Mouse (Mus musculus) heart, adult 11 months (tissue): ENCODE data around the gene Chid1.

Experiments used
- DNase-seq: peaks from one replicate; pipeline ENCODE4 v3.0.0; 2022

The Chid1 gene

DNA sequence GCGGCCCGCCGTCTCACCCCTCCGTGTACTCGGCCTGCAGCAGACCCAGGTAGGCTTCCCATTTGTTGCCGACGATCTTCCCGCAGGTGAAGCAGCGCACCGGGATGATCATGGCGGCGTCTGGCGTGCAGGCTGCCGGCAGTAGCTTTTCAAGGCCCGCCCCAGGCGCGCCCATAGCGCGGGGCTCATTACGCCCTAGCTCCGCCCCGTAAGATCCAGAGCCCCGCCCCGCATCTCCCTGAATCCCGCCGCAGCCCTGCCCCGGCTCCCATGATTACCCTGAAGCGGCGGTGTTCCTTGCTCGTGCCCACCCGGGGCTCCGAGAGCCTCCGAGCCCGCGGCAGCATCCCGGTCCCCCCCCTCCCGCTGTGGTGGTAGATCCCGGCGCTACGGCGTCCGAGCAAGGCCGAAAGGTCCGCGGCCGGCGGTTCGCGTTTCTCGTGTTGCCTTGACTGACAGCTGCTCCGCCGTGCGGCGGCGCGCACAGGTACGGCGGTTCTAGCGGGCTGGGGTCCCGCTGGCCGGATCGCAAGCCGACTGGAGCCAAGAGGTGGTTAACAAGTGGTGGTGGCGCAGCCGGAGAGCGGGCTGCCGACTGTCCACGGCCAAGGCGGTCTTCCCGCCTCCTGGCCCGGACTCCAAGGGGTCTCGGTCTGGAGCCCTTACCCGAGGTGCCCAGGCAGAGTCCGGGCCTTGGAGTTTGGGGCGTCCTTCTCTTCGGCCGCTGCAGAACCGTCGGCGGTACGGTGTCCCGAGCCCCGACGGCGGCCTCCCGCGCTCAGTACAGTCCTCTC, 64.4 kb downstream of the Chid1 start, which contains the start of the genes Polr2l and Tspan4:
Polr2l (minus strand) TSS at position 122 of the 794 bp plus-strand sequence.
Tspan4 (plus strand) TSS at position 230 of the 794 bp plus-strand sequence.
- peak; percentile 99 for DNase-seq

DNA sequence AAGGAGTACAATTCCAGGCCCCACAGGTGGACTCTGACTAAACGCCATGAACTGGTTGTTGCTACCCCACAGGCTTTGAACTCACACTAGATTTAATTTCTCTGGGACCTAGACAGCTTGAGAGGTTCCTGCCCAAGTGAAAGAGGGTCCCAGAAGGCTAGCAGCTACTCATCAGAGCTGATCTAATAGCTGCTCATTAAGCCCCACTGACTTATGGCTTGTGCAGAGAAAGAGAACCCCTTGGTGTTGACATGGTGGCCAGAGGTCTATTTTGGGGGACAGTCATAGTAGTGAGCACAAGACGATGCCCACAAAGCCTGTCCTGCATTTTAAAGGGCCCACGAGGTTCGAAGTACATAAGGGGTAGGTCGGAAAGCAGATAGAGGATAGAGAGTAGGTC, 65.5 kb downstream of the Chid1 start:
- DNase-seq: peak; percentile 90

DNA sequence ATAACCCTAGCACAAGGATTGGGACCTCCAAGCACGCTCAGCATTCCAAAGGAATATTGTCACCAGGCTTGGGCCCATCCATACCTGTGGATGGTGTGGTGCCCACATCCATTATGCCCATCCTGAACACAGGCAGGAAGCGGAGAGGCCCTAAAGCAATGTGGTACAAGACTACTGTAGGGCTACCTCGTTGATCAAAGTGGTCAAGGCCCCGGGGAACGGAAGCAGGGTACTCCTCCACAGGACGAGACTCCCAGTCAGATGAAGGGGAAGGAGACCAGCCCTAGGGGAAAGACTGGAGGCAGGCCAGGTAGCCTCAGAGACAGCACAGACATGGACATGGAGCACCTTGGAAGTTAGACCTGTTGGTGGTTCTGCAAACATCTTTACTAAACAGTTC, 66.9 kb downstream of the Chid1 start:
- DNase-seq: no peak

DNA sequence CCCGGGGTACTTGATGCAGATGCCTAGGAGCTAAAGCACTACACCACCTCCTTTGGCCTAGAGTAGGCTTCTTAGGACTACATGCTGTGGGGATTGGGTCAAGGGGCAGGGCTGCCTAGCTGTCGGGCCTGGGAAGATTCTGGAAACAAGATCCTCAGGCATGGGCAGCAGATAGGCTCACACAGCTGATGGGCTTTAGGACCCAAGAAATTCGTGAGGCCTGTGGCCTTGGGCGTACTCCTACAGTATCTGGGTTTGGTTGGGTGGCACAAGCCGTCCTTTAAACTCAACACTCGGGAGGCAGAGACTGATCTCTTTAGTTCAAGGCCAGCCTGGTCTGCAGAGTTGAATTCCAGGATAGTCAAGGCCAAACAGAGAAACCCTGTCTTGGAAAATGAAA, 67.4 kb downstream of the Chid1 start:
- DNase-seq: no peak

DNA sequence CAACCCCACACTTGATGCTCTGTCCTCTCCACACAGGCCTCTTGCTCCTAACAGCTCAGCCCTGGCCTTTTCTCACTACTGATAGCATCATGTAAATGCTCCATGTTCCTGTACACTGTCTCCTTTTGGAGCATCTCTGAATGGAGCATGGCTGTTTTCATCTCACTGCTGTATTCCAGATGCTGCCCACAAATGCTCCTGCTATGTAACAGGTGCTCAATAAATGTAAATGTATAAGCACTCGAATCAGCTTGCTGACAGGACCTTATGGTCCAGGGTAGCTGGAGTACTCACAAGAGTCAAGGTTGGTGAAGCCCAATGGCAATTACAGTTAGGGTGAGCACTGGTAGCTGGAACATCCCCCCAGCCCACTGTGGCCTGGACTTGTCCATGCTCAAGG, 68.4 kb downstream of the Chid1 start:
- DNase-seq: no peak

DNA sequence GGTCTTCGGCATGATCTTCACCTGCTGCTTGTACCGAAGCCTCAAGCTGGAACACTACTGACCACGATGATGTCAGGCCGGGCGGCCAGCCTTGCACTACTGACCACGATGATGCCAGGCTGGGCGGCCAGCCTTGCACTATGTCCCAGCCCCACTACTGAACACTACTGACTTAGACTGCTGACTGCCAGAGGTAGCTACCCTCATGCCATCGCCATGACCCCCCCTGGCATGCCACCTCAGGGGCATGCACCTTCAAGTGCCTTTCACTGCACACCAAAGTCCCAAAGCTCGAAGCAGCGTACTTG, 69.1 kb downstream of the Chid1 start:
- no peak for DNase-seq

DNA sequence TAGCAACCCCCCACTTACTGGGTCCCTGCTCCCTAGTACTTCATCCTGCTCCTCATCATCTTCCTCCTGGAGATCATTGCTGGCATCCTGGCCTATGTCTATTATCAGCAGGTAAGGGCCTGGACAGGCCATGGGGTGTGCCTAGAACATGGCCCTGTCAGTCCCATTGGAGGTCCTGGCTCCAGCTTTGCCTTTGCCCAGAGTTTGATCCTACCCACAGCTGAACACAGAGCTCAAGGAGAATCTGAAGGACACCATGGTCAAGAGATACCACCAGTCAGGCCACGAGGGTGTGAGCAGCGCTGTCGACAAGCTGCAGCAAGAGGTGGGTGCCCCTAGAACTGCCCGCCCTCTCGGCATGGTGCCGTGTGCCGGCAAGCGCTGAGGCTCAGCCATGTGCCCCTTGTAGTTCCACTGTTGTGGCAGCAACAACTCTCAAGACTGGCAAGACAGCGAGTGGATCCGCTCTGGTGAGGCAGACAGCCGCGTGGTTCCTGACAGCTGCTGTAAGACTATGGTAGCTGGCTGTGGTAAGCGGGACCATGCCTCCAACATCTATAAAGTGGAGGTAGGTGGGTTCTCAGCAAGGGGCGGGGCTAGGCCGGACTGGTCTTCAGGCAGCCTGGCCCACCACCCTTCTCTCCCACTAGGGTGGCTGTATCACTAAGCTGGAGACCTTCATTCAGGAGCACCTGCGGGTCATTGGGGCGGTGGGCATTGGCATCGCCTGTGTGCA, 69.6 kb downstream of the Chid1 start:
- DNase-seq: peak; percentile 96

DNA sequence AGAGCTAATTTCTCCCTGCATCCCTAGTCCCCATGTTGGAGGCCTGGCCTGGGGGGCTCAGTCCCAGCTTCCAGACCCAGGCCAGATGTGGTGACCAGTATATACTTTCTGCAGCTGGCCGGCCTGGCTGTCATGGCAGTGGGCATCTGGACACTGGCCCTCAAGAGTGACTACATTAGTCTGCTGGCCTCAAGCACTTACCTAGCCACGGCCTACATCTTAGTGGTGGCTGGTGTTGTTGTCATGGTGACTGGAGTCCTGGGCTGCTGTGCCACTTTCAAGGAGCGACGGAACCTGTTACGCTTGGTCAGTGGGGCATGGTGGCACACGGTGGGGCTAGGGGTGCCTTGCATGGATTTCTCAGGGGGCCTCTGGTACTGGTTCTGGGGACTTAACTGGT, 70.3 kb downstream of the Chid1 start:
- peak; percentile 96 for DNase-seq

DNA sequence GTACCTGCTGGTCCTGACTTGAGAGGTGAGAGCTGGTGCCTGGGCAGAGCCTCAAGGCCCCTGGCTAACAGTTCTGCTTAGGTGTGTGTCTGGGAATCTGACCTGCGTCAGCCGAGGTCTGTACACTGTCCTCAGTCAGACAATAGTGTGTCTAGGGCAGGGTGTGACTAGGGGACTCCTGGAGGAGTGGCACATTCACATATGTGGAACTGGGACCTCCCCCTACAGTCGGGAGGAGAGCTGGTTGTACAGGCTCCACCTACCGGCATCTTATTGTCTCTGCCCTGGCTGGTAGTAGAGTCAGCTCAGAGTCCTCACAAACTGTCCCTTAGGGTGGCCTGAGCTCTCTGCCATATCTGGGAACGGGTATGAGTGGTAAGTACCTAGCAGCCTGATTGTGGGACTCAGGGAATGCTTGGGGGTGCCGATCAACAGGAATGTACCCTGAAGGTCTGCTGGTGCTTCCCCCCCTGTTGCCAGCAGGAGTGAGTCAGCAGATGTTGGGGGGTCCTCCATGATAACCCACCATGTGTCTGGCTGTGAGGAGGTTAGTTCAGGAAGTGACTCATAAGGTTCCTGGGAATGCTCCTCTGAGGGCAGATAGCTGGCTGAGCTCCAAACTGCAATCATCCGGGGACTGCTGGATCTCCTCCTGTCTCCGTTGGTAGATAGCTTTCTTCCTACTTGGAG, 71.0 kb downstream of the Chid1 start:
- DNase-seq: peak; percentile 99

DNA sequence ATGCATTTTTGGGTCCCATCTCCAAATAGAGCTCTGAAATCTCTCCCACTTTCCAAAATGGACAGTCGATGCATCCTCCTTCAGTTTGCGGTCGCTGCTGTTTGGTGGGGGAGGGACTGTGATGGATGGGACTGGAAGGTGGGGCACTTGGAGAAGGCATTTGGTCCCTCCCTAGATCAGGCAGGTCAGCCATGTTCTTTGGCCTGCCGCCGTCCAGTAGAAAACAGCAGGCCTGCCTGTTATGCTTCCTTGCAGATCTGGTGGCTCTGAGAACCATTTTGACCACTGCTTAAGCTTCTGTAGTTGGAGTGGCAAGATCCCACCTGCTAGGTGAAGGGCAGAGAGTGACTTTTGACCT, 71.5 kb downstream of the Chid1 start:
- DNase-seq: no peak

DNA sequence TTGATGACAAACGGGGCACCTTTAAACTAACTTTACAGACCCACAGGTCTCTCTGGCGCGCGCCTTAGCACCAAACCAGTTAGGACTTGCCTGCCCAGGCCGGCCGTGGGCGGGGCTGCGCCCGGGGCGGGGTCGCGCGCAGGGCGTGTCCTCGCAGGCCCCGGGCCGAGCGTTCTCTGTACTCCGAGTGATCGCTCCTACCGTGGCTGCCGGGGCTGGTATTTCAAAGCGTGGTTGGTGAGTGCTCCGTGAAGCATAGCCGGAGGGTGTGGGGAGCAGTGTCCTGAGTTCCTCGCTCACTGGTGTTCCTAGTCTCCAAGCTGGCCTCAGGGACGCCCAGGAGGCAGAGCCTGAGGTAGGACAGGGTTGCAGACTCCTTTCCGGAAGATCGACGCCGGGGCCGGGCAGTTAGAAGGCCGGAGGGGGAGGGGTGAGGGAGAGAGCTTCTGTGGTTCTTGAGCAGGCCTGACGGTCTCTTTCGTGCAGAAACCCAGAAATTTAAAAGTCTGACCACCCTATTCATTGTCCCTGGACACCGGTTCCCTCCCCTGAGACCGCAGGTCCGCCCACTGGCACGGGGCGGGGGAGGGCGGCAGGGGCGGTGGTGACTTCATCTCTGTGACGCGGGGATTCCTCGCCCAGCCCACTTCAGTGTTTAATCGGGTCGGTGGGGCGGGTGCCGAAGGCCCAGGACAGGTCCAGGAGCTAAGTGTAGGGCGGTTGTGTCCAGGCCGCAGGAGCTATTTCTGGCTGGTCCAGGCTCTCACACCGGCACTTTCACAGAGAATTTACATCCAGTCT, 72.2 kb downstream of the Chid1 start, which contains the start of gene Cd151:
Cd151 (plus strand) TSS at position 163 of the 801 bp plus-strand sequence.
- peak; percentile 99 for DNase-seq

DNA sequence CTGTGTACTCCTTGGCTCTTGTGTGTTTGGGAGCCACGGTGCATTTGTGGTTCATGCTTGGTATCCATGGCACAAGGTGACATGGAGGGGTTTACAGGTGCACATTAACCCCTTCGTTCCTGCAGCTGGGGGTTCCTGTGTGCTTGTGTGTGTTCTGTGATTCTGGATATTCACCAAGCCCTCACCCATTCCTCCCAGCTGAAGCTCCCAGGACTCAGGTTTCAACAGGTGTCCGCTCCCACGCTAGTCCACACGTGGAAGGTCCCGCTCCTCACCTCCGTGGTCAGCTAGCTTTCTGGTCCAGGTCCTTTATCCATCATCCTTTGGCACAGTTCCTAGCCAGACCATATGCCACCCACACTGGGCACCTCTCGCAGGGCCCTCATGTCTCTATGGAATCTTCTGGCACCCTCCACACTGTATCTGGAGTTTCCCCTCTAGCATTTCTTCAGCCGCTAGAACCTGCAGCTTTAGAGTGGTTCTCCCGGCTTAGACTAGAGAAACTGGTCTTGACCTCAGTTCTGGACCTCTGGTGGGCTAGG, 73.0 kb downstream of the Chid1 start:
- peak; percentile 94 for DNase-seq

DNA sequence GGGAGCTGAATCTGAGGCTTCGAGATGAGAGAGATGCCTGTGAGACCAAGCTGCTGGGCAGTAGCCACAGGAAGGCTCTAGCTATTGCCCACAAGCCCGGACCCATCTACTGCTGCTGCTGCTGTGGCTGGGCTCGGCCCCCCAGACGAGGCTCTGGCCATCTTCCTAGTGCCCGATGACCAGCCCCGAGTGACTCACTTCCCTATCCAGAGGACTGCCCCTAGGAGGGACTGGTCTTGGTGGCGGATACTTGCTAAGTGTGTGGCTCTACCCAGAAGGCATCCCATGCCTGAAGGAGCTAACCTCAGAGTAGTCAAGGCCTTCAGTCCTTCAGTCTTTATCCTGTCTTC, 73.6 kb downstream of the Chid1 start:
- peak; percentile 98 for DNase-seq

DNA sequence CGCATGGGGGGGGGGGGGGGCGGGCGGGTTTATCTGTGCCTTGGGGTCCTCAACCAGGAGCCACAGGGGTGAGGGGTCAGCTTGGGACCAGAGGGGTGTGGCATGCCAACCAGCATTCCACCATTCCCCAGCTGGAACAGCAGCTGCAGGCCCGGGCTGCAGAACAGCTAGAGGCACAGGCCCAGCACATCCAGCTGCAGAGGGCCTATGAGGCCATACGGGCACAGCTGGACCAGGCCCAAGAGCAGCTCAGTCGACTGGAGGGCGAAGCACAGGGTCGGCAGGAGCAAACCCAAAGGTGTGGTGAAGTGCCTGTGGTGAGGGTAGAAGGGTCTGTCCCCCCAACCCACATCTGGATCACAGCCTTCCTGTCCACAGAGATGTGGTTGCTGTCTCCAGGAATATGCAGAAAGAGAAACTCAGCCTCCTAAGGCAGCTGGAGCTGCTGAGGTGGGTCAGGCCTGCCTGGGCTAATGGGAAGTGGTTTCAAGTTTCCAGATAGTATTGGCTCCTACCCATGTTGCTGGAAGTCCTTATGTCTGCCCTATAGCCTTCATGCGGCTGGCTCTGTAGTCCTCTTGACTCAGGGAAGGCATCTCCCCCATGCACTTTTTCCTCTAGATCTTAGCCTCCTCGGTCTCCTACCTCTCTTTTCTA, 74.1 kb downstream of the Chid1 start:
- DNase-seq: peak; percentile 96

DNA sequence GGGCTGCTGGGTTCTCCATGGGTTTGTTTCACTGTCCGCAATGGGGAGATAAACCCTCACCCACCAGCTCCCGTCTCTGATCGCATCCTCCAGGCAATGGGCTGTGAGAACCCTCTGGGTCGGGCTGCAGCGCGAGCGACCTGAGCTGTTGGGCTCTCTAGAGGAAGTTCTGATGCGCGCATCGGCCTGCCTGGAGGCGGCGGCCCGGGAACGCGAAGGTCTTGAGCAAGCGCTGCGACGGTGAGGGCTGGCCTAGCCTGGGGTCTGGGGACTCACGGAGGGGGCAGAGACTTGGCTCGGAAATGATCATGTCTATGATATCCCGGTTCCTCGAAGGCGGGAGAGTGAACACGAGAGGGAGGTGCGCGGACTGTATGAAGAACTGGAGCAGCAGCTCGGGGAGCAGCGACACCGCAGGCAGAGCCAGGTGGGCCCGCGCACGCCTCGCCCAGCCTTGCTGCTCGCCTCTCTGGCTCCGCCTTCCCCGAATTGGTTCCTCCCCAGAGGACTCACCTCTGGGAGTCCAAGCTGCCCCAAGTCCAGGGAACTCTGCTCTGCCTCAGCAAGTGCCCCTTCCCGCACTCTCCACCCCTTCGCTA, 75.0 kb downstream of the Chid1 start:
- peak; percentile 97 for DNase-seq

DNA sequence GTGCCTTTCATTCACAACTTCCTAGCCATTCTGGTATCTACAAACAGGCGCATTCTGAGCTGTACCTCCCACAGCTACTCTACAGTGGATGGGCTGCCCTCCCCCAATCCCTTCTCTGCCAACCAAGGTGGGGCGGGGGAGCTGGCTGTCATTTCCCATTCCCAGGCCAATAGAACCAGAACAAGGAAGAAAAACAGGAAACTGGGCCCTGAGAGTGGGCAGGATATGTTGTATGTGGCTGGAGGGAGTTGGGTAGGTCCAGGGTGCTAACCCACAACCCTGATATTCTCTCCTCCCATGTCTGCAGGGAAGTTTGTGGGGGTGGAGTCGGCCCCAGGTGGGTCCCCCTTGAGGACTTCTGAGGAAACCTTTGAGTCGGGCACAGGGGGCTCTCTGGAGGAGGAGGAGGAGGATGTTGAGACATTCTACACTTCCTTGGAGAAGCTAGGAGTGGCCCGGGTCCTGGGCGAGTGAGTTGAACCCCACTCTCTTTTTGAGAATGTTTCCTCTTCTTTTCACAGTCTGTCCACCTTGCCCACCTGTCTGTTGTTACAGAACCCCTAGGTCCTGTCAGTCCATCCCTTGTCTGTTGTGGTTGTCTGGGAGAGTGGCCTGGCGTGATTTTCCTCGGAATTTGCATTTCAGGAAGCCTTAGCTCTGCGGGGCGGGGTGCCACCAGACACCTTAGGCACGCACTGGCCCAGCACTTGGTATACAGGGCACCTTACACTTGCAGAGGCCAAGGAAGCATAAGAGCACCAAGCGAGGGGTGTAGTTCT, 75.6 kb downstream of the Chid1 start:
- peak; percentile 99 for DNase-seq

DNA sequence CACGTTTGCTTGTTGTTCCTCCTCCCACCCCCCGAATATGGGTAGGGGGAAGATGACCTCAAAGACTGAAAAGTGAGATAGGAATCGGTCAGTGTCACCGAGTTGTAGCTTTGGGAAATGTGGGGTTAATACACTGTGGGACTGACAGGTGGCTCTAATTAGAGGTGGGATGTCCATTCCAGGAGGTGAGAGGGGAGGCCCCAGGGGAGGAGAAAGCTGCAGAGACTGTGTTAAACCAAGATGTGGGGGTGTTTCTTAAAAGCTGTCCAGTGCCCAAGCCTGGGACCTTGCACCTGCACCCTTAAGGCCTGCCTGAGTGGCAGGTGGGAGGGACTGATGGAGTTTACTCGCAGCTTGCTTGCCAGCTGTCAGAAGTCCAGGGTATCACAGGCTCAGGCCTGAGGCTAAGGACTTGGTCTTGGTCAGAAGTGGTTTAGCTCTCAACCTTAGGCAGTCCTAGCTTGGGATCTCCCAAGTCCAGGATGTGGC, 77.3 kb downstream of the Chid1 start:
- DNase-seq: peak; percentile 97

DNA sequence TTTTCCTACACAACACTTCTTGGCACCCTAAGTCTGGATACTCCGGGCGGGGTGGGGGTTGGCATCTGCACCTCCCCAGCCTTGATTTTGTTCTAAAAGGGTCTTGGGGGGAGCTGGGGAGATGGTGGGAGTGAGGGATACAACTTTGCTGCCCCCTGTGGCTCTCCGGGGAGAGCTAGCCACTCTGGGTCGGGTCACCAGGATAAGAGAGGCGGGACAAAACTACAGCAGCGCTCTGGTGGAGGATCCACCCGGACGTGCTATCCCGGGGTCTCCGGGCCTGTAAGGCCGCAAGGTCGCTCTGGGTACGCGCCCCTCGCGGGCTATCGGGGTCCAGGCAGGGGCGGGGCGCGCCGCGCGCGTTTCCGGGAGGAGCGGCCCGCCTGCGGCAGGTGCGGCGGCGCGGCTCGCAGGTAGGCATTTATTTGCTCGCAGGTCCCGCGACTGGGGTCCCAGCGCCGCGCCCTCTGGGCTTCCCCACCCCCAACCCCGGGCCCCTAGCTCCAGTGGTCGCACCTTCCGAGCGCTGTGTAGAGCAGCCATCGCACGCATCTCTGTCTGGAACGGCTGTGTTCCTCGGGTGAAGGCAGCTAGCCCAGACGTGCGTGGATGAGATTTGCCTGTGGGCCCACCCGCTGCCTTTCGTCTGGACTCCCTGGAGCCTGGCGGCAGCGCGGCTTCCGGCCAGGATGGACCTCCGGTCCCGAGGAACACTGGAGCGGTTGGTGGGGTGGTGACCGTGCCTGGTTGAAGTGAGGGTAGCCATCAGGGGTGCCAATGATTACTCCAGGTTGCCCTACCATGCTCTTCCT, 77.9 kb downstream of the Chid1 start:
- DNase-seq: peak; percentile 98

DNA sequence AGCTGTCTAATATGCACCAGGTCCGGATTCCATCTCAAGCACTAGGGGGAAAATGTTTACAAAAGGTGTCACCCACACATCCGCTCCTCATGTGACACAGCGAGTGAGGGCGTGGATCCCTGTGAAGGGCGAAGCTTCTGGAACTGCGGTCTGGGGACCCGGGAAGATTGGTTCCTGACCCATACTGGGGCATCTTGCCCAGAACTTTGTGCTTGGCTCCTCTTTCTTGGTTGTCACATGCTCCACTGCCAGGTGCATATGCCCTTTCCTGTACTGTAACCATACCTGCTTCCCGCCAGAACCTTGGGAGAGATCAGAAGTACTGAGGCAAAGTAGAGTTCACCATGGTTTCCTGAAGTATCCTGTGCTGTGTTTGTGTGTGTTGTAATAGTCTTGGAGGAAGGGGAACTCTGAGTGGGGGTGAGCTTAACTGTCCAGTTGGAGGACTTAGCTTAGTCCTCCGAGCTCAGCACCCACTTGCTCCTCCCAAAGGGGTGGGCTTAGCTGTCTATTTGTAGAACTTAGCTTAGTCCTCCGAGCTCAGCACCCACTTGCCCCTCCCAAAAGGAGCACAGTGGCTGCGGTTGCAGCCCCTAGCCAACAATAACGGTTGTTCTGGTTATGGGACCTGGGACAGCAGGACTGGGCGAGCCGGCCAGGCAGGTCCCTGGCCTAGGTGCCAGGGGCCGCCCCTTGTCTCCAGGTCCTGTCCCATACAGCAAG, 79.1 kb downstream of the Chid1 start, which contains the start of gene Cracr2b:
Cracr2b (plus strand) TSS at position 704 of the 723 bp plus-strand sequence.
- peak; percentile 98 for DNase-seq
